Mouse (Mus musculus): ENCODE results near the gene Pi16. TPM values are rescaled to one million over a fixed set of nuclear protein-coding genes. Genes with fewer than 3 reads are reported as not detected.

Pi16 gene
- polyA plus RNA-seq, 1 experiment from 2014 or later = 2.2 TPM

- Histone ChIP-seq H3K4me1 (ENCODE audit: insufficient read depth) (peaks cover 21% of the 10 kb centered on the region), H3K9me3 (ENCODE audit: low read length) (no peaks in the 10 kb centered on the region), H3K27me3 (ENCODE audit: insufficient read depth, low read length) (no peaks in the 10 kb centered on the region), H3K4me3 (ENCODE audit: low read depth, low read length) (peak overlapping the region; percentile 28; the same call in 1 of the 2 replicates), H3K27ac (ENCODE audit: low read depth) (peak overlapping the region; percentile 87), H3K36me3 (replicated peaks; ENCODE audit: insufficient read depth, low read length) (no peaks in the 10 kb centered on the region), H3K4me2 (ENCODE audit: low read depth, low read length) (peak overlapping the region; percentile 62), H3K9ac (replicated peaks) (peak overlapping the region; percentile 2)
- TF ChIP-seq EP300 (IDR thresholded peaks at IDR 0.05; ENCODE audit: low read depth) (no peak), CTCF (IDR thresholded peaks at IDR 0.05; ENCODE audit: low read depth) (no peak)
- no peak for DNase-seq
- peak; percentile 56 for ATAC-seq
- WGBS (ENCODE audit: insufficient replicate concordance) = 48% methylated on average over 17 of the region's 17 CpGs
Observed at GRCm38 (mm10) chr17:29355841-29356478, 38.5 kb downstream of the Pi16 start.

GRCm38 (mm10) chr17:29356479-29356856, 39.0 kb downstream of the Pi16 start:
- 18% methylated on average over 11 of the region's 11 CpGs for WGBS (ENCODE audit: insufficient replicate concordance)
- DNase-seq = peak; percentile 76
- H3K4me1 ChIP-seq (ENCODE audit: insufficient read depth) = peaks cover 23% of the 10 kb centered on the region
- peak; percentile 83 for ATAC-seq
- no peaks in the 10 kb centered on the region for H3K9me3 ChIP-seq (ENCODE audit: low read length)
- no peaks in the 10 kb centered on the region for H3K36me3 ChIP-seq (replicated peaks; ENCODE audit: insufficient read depth, low read length)
- H3K9ac ChIP-seq (replicated peaks) = peak overlapping the region; percentile 2
- H3K4me3 ChIP-seq (ENCODE audit: low read depth, low read length) = peak overlapping the region; percentile 28
- TF ChIP-seq CTCF (IDR thresholded peaks at IDR 0.05; ENCODE audit: low read depth) (no peak), EP300 (IDR thresholded peaks at IDR 0.05; ENCODE audit: low read depth) (no peak)
- peak overlapping the region; percentile 62 for H3K4me2 ChIP-seq (ENCODE audit: low read depth, low read length)
- H3K27ac ChIP-seq (ENCODE audit: low read depth) = peak overlapping the region; percentile 87
- no peaks in the 10 kb centered on the region for H3K27me3 ChIP-seq (ENCODE audit: insufficient read depth, low read length)

- H3K9ac ChIP-seq (replicated peaks) = no peak overlapping the region; the same call in 1 of the 2 replicates
- 20% methylated on average over 9 of the region's 9 CpGs for WGBS (ENCODE audit: insufficient replicate concordance)
- ATAC-seq = no peak; the same call in 1 of the 2 replicates
Observed at GRCm38 (mm10) chr17:29356882-29357281, 39.4 kb downstream of the Pi16 start.

GRCm38 (mm10) chr17:29358928-29359327, 41.4 kb downstream of the Pi16 start:
- Histone ChIP-seq H3K9me3 (ENCODE audit: low read length) (no peaks in the 10 kb centered on the region), H3K27ac (ENCODE audit: low read depth) (no peak overlapping the region), H3K4me3 (ENCODE audit: low read depth, low read length) (no peak overlapping the region), H3K27me3 (ENCODE audit: insufficient read depth, low read length) (no peaks in the 10 kb centered on the region), H3K9ac (replicated peaks) (no peak overlapping the region), H3K4me1 (ENCODE audit: insufficient read depth) (peaks cover 23% of the 10 kb centered on the region), H3K36me3 (replicated peaks; ENCODE audit: insufficient read depth, low read length) (no peaks in the 10 kb centered on the region), H3K4me2 (ENCODE audit: low read depth, low read length) (no peak overlapping the region)
- no peak for DNase-seq
- no peak for TF ChIP-seq CTCF (IDR thresholded peaks at IDR 0.05; ENCODE audit: low read depth)
- TF ChIP-seq EP300 (IDR thresholded peaks at IDR 0.05; ENCODE audit: low read depth) = no peak
- WGBS (ENCODE audit: insufficient replicate concordance) = 76% methylated on average over 3 of the region's 3 CpGs
- ATAC-seq = no peak

More at GRCm38 (mm10) chr17:29356882-29357281, 39.4 kb downstream of the Pi16 start:
- peak overlapping the region; percentile 62 for H3K4me2 ChIP-seq (ENCODE audit: low read depth, low read length)
- H3K27me3 ChIP-seq (ENCODE audit: insufficient read depth, low read length) = no peaks in the 10 kb centered on the region
- peaks cover 23% of the 10 kb centered on the region for H3K4me1 ChIP-seq (ENCODE audit: insufficient read depth)
- no peak for DNase-seq
- no peaks in the 10 kb centered on the region for H3K9me3 ChIP-seq (ENCODE audit: low read length)
- TF ChIP-seq CTCF (IDR thresholded peaks at IDR 0.05; ENCODE audit: low read depth) = no peak
- no peak for TF ChIP-seq EP300 (IDR thresholded peaks at IDR 0.05; ENCODE audit: low read depth)
- peak overlapping the region; percentile 9; the same call in 1 of the 2 replicates for H3K27ac ChIP-seq (ENCODE audit: low read depth)
- no peaks in the 10 kb centered on the region for H3K36me3 ChIP-seq (replicated peaks; ENCODE audit: insufficient read depth, low read length)
- H3K4me3 ChIP-seq (ENCODE audit: low read depth, low read length) = peak overlapping the region; percentile 28

- WGBS (ENCODE audit: insufficient replicate concordance) = 10% methylated on average over 5 of the region's 5 CpGs
- ATAC-seq (peak; percentile 33; the same call in 1 of the 2 replicates), DNase-seq (no peak)
- Histone ChIP-seq H3K9ac (replicated peaks) (peak within 1 kb of the TSS; percentile 6; the same call in 1 of the 2 replicates), H3K4me2 (ENCODE audit: low read depth, low read length) (peak within 1 kb of the TSS; percentile 47), H3K9me3 (ENCODE audit: low read length) (no peaks in the 10 kb centered on the region), H3K27me3 (ENCODE audit: insufficient read depth, low read length) (no peaks in the 10 kb centered on the region), H3K27ac (ENCODE audit: low read depth) (peak within 1 kb of the TSS; percentile 36; the same call in 1 of the 2 replicates), H3K4me3 (ENCODE audit: low read depth, low read length) (peak within 1 kb of the TSS; percentile 22), H3K36me3 (replicated peaks; ENCODE audit: insufficient read depth, low read length) (no peaks in the 10 kb centered on the region), H3K4me1 (ENCODE audit: insufficient read depth) (peaks cover 21% of the 10 kb centered on the region)
- TF ChIP-seq EP300 (IDR thresholded peaks at IDR 0.05; ENCODE audit: low read depth) (no peak), CTCF (IDR thresholded peaks at IDR 0.05; ENCODE audit: low read depth) (peak; percentile 40)
Observed at GRCm38 (mm10) chr17:29360761-29361221, 43.3 kb downstream of the Pi16 start, which contains the start of gene Fgd2. Gene Fgd2, plus strand, starts transcription at chr17:29360914.

GRCm38 (mm10) chr17:29361982-29362691, 44.7 kb downstream of the Pi16 start:
- no peak for TF ChIP-seq EP300 (IDR thresholded peaks at IDR 0.05; ENCODE audit: low read depth)
- TF ChIP-seq CTCF (IDR thresholded peaks at IDR 0.05; ENCODE audit: low read depth) = no peak
- Histone ChIP-seq H3K9me3 (ENCODE audit: low read length) (no peaks in the 10 kb centered on the region), H3K4me3 (ENCODE audit: low read depth, low read length) (no peak overlapping the region), H3K27ac (ENCODE audit: low read depth) (peak overlapping the region; percentile 36), H3K4me1 (ENCODE audit: insufficient read depth) (peaks cover 8% of the 10 kb centered on the region), H3K27me3 (ENCODE audit: insufficient read depth, low read length) (no peaks in the 10 kb centered on the region), H3K9ac (replicated peaks) (no peak overlapping the region), H3K4me2 (ENCODE audit: low read depth, low read length) (peak overlapping the region; percentile 47; the same call in 1 of the 2 replicates), H3K36me3 (replicated peaks; ENCODE audit: insufficient read depth, low read length) (no peaks in the 10 kb centered on the region)
- DNase-seq (peak; percentile 55), ATAC-seq (0 out of 2 replicates have a peak, but pooled peaks have one; percentile 14)
- WGBS (ENCODE audit: insufficient replicate concordance) = 41% methylated on average over 8 of the region's 8 CpGs
